21 mouse cellular contexts compared by ENCODE assay signal in genomic region chr7:113730406-113731247, GRCm38 (mm10). TPM values are rescaled to one million over a fixed set of nuclear protein-coding genes. Genes with fewer than 3 reads are reported as not detected.
DNase-seq lines count a peak whose midpoint lies in the region; ATAC-seq lines count a peak whose summit lies in the region.
"Had no signal": no experiment of that assay in that cellular context is flagged by ENCODE, and none has a peak within 500 bp of the region (broad histone marks: within the 10 kb centered on the region; RNA-seq: fewer than 3 reads in every experiment).

No protein-coding gene starts in this region.

- H3K4me2 ChIP-seq in forebrain, embryonic 16.5 days (ENCODE audit: low read length) = no peak overlapping the region
- H3K4me2 ChIP-seq in forebrain, embryonic 11.5 days (ENCODE audit: low read depth, low read length, severe bottlenecking) = no peak overlapping the region
- no peak overlapping the region for H3K4me2 ChIP-seq in lung, embryonic 16.5 days (ENCODE audit: low read depth, low read length)
- no peak overlapping the region for H3K4me2 ChIP-seq in intestine, embryonic 15.5 days (replicated peaks)
- no peak overlapping the region for H3K4me2 ChIP-seq in stomach, embryonic 14.5 days (replicated peaks; ENCODE audit: low read depth, low read length)
- H3K4me2 ChIP-seq: heart, embryonic 13.5 days; hindbrain, embryonic 12.5 days; limb, embryonic 13.5 days; liver, embryonic 12.5 days had no signal

- ATAC-seq in forebrain, embryonic 16.5 days = peak; percentile 38; the same call in 1 of the 2 replicates
- no peak for ATAC-seq in forebrain, embryonic 11.5 days (replicated peaks; ENCODE audit: low FRiP score)
- ATAC-seq in lung, embryonic 16.5 days (ENCODE audit: low read depth) = peak; percentile 49; the same call in 1 of the 2 replicates
- ATAC-seq in intestine, embryonic 15.5 days = peak; percentile 23; the same call in 1 of the 2 replicates
- ATAC-seq in stomach, embryonic 14.5 days (ENCODE audit: insufficient number of reproducible peaks, insufficient read depth, low FRiP score, low read depth) = peak; percentile 90
- no peak for ATAC-seq in cerebellum, adult (ENCODE audit: insufficient number of reproducible peaks, low FRiP score, low TSS enrichment)
- ATAC-seq: CD4-positive, CD25-positive, alpha-beta regulatory T cell, adult 4 months; liver, embryonic 12.5 days had no signal

- H3K27ac ChIP-seq in forebrain, embryonic 16.5 days (ENCODE audit: low read length) = no peak overlapping the region
- no peak overlapping the region for H3K27ac ChIP-seq in forebrain, embryonic 11.5 days (ENCODE audit: low read depth, low read length)
- peak overlapping the region; percentile 24; the same call in 1 of the 2 replicates for H3K27ac ChIP-seq in lung, embryonic 16.5 days (ENCODE audit: low read length)
- no peak overlapping the region for H3K27ac ChIP-seq in intestine, embryonic 15.5 days
- H3K27ac ChIP-seq in stomach, embryonic 14.5 days (ENCODE audit: low read length) = peak overlapping the region; percentile 77
- H3K27ac ChIP-seq: heart, embryonic 13.5 days; hindbrain, embryonic 12.5 days; limb, embryonic 13.5 days; liver, embryonic 12.5 days had no signal

- H3K27me3 ChIP-seq in forebrain, embryonic 16.5 days (replicated peaks; ENCODE audit: control insufficient read depth, insufficient read depth, low read length) = no peaks in the 10 kb centered on the region
- no peaks in the 10 kb centered on the region for H3K27me3 ChIP-seq in forebrain, embryonic 11.5 days (ENCODE audit: control insufficient read depth, insufficient read depth, low read length)
- H3K27me3 ChIP-seq in lung, embryonic 16.5 days (ENCODE audit: control insufficient read depth, insufficient read depth, low read depth, low read length) = no peaks in the 10 kb centered on the region
- H3K27me3 ChIP-seq in intestine, embryonic 15.5 days (replicated peaks) = no peaks in the 10 kb centered on the region
- H3K27me3 ChIP-seq in stomach, embryonic 14.5 days (ENCODE audit: control insufficient read depth, insufficient read depth, low read length) = no peaks in the 10 kb centered on the region
- H3K27me3 ChIP-seq: heart, embryonic 13.5 days; hindbrain, embryonic 12.5 days; limb, embryonic 13.5 days; liver, embryonic 12.5 days had no signal

- 0 out of 2 replicates have a peak, but pooled peaks cover 2% of the 10 kb centered on the region for H3K4me1 ChIP-seq in forebrain, embryonic 16.5 days (replicated peaks; ENCODE audit: control insufficient read depth, insufficient read depth, low read length)
- H3K4me1 ChIP-seq in forebrain, embryonic 11.5 days (replicated peaks; ENCODE audit: control insufficient read depth, insufficient read depth, low read length) = no peaks in the 10 kb centered on the region
- H3K4me1 ChIP-seq in lung, embryonic 16.5 days (replicated peaks; ENCODE audit: control insufficient read depth, insufficient read depth, low read length) = no peaks in the 10 kb centered on the region
- H3K4me1 ChIP-seq in intestine, embryonic 15.5 days (replicated peaks) = no peaks in the 10 kb centered on the region
- H3K4me1 ChIP-seq in stomach, embryonic 14.5 days (ENCODE audit: control insufficient read depth, insufficient read depth, low read length) = peaks cover 5% of the 10 kb centered on the region; the same call in 1 of the 2 replicates
- H3K4me1 ChIP-seq: heart, embryonic 13.5 days; limb, embryonic 13.5 days; liver, embryonic 12.5 days had no signal

- WGBS in forebrain, embryonic 16.5 days = 85% methylated on average over 8 of the region's 8 CpGs
- 94% methylated on average over 8 of the region's 8 CpGs for WGBS in forebrain, embryonic 11.5 days
- WGBS in lung, embryonic 16.5 days = 60% methylated on average over 8 of the region's 8 CpGs
- WGBS in intestine, embryonic 15.5 days = 81% methylated on average over 8 of the region's 8 CpGs
- 68% methylated on average over 8 of the region's 8 CpGs for WGBS in stomach, embryonic 14.5 days

- no peaks in the 10 kb centered on the region for H3K36me3 ChIP-seq in forebrain, embryonic 16.5 days (ENCODE audit: control insufficient read depth, insufficient read depth)
- H3K36me3 ChIP-seq in forebrain, embryonic 11.5 days (ENCODE audit: control insufficient read depth, insufficient read depth, low read length) = no peaks in the 10 kb centered on the region
- H3K36me3 ChIP-seq in lung, embryonic 16.5 days (ENCODE audit: control insufficient read depth, insufficient read depth, low read length) = no peaks in the 10 kb centered on the region
- H3K36me3 ChIP-seq in intestine, embryonic 15.5 days = no peaks in the 10 kb centered on the region
- no peaks in the 10 kb centered on the region for H3K36me3 ChIP-seq in stomach, embryonic 14.5 days (ENCODE audit: control insufficient read depth, insufficient read depth, low read length)
- H3K36me3 ChIP-seq: heart, embryonic 13.5 days; hindbrain, embryonic 12.5 days; limb, embryonic 13.5 days; liver, embryonic 12.5 days had no signal

- DNase-seq in forebrain, embryonic 11.5 days (ENCODE audit: low spot score) = no peak
- DNase-seq in lung, postnatal 10 days = no peak
- no peak for DNase-seq in kidney, postnatal 25 days
- DNase-seq: adrenal gland, postnatal 14 days; cerebellum, adult 8-10 months; gastrocnemius, postnatal 10 days; heart, adult 18-20 months; heart, postnatal 14 days; kidney, postnatal 36 days; lung, adult 18-20 months; thymus, postnatal 14 days had no signal

- no peak overlapping the region for H3K4me3 ChIP-seq in forebrain, embryonic 16.5 days (replicated peaks; ENCODE audit: low read length)
- no peak overlapping the region for H3K4me3 ChIP-seq in forebrain, embryonic 11.5 days (ENCODE audit: low read depth, low read length)
- no peak overlapping the region for H3K4me3 ChIP-seq in lung, embryonic 16.5 days (ENCODE audit: low read length)
- H3K4me3 ChIP-seq in intestine, embryonic 15.5 days (replicated peaks) = no peak overlapping the region
- H3K4me3 ChIP-seq in stomach, embryonic 14.5 days (ENCODE audit: low read depth, low read length) = no peak overlapping the region
- H3K4me3 ChIP-seq: heart, embryonic 13.5 days; hindbrain, embryonic 12.5 days; limb, embryonic 13.5 days; liver, embryonic 12.5 days had no signal

- no peak overlapping the region for H3K9ac ChIP-seq in forebrain, embryonic 16.5 days (replicated peaks; ENCODE audit: low read depth, low read length)
- no peak overlapping the region for H3K9ac ChIP-seq in forebrain, embryonic 11.5 days (ENCODE audit: low read length)
- no peak overlapping the region for H3K9ac ChIP-seq in lung, embryonic 16.5 days (ENCODE audit: low read length)
- no peak overlapping the region for H3K9ac ChIP-seq in intestine, embryonic 15.5 days
- no peak overlapping the region for H3K9ac ChIP-seq in stomach, embryonic 14.5 days (replicated peaks; ENCODE audit: low read depth, low read length)
- H3K9ac ChIP-seq: heart, embryonic 13.5 days; hindbrain, embryonic 12.5 days; limb, embryonic 13.5 days; liver, embryonic 12.5 days had no signal

- no peaks in the 10 kb centered on the region for H3K9me3 ChIP-seq in forebrain, embryonic 16.5 days (ENCODE audit: control insufficient read depth, low read length)
- H3K9me3 ChIP-seq in forebrain, embryonic 11.5 days (ENCODE audit: control insufficient read depth, low read length) = no peaks in the 10 kb centered on the region
- H3K9me3 ChIP-seq in lung, embryonic 16.5 days (ENCODE audit: control insufficient read depth, low read length) = no peaks in the 10 kb centered on the region
- no peaks in the 10 kb centered on the region for H3K9me3 ChIP-seq in intestine, embryonic 15.5 days
- H3K9me3 ChIP-seq in stomach, embryonic 14.5 days (ENCODE audit: control insufficient read depth, low read depth, low read length) = no peaks in the 10 kb centered on the region
- H3K9me3 ChIP-seq: heart, embryonic 13.5 days; hindbrain, embryonic 12.5 days; limb, embryonic 13.5 days; liver, embryonic 12.5 days had no signal

RNA-seq across cellular contexts. Expression of gene Spon1, which starts 35.2 kb away (rescaled TPM):
- polyA plus RNA-seq in forebrain, embryonic 16.5 days (2015; fragmentation: Nextera tagmentation; extraction: Ambion mirVana) = 13.6 and 19.3 TPM in 2 replicates
- polyA plus RNA-seq in forebrain, embryonic 11.5 days (2014; fragmentation: Nextera tagmentation; extraction: Ambion mirVana) = 9.0 and 9.7 TPM in 2 replicates
- polyA plus RNA-seq in lung, embryonic 16.5 days (2015; fragmentation: Nextera tagmentation; extraction: Ambion mirVana) = 13.7 and 13.9 TPM in 2 replicates
- polyA plus RNA-seq in intestine, embryonic 15.5 days (2015; fragmentation: Nextera tagmentation; extraction: Ambion mirVana) = 11.9 and 12.9 TPM in 2 replicates
- polyA plus RNA-seq in stomach, embryonic 14.5 days (2014; fragmentation: Nextera tagmentation; extraction: Ambion mirVana) = 19.8 and 21.0 TPM in 2 replicates

Comparison
In these comparisons a context has a peak if more than half of its experiments do, and no peak if none do; other contexts are left out.
1. ATAC-seq: peak in forebrain, embryonic 16.5 days (single experiment), lung, embryonic 16.5 days (single experiment), intestine, embryonic 15.5 days (single experiment) and stomach, embryonic 14.5 days (single experiment); none in forebrain, embryonic 11.5 days (single experiment) and cerebellum, adult (single experiment).
2. H3K27ac ChIP-seq: peak in lung, embryonic 16.5 days (single experiment) and stomach, embryonic 14.5 days (single experiment); none in forebrain, embryonic 16.5 days (single experiment), forebrain, embryonic 11.5 days (single experiment) and intestine, embryonic 15.5 days (single experiment).